Mouse (Mus musculus): ENCODE results near the gene Skiv2l. TPM values are rescaled to one million over a fixed set of nuclear protein-coding genes. Genes with fewer than 3 reads are reported as not detected.
A peak's percentile ranks its signal among the peaks of the same experiment; 100 is the strongest.
"Not testable (repeated sequence)": the region's sequence is repeated elsewhere in the genome, so short reads cannot be mapped to it uniquely, and the experiment has no call there.

Skiv2l gene
- polyA plus RNA-seq, 1 experiment from 2014 or later: 64.7 TPM

GRCm38 (mm10) chr17:34837464-34838324, 12.3 kb downstream of the Skiv2l start:
- H3K4me1 ChIP-seq: peaks cover 26% of the 10 kb centered on the region
- WGBS: 37% methylated on average over 43 of the region's 43 CpGs
- peaks cover 54% of the 10 kb centered on the region for H3K36me3 ChIP-seq
- ATAC-seq (ENCODE audit: low FRiP score, low read depth): 0 out of 2 replicates have a peak, but pooled peaks have one; percentile 7
- peak overlapping the region; percentile 81 for H3K4me3 ChIP-seq
- no peaks in the 10 kb centered on the region for H3K9me3 ChIP-seq
- peak overlapping the region; percentile 100 for H3K4me2 ChIP-seq (replicated peaks)
- H3K27ac ChIP-seq: 0 out of 2 replicates have a peak overlapping the region, but pooled peaks have one; percentile 37
- peak overlapping the region; percentile 75 for H3K9ac ChIP-seq
- H3K27me3 ChIP-seq (replicated peaks): no peaks in the 10 kb centered on the region

DNA sequence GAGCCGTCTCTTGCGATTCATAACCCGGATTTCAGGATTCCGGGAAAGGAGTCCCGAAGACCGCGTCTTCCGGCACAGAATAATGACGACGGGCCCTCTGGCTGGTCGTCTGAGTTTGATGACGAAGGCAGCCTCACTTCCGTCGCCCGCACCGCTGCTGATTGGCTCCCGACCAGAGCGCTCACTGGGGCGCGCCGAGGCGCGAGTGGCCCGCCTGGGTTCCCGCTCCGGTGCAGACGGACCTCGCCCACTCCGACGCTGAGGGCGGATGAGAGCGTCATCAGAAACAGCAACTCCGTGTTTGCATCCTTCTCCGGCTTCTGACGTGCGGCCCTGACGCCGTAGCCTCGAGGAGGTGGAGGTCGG, 13.2 kb downstream of the Skiv2l start, which contains the start of the genes Stk19 and Dxo:
Gene Stk19, minus strand, starts transcription at position 90 of the 366 bp plus-strand sequence.
Gene Dxo, plus strand, starts transcription at position 164 of the 366 bp plus-strand sequence.
- Histone ChIP-seq H3K36me3 (peaks cover 52% of the 10 kb centered on the region), H3K9ac (peak within 1 kb of the TSS; percentile 75), H3K27ac (peak within 1 kb of the TSS; percentile 37; the same call in 1 of the 2 replicates), H3K4me3 (peak within 1 kb of the TSS; percentile 81), H3K9me3 (no peaks in the 10 kb centered on the region), H3K4me2 (replicated peaks) (peak within 1 kb of the TSS; percentile 100), H3K4me1 (peaks cover 26% of the 10 kb centered on the region), H3K27me3 (replicated peaks) (no peaks in the 10 kb centered on the region)
- under 1% methylated on average over 40 of the region's 40 CpGs for WGBS
- peak; percentile 91 for ATAC-seq (ENCODE audit: low FRiP score, low read depth)

DNA sequence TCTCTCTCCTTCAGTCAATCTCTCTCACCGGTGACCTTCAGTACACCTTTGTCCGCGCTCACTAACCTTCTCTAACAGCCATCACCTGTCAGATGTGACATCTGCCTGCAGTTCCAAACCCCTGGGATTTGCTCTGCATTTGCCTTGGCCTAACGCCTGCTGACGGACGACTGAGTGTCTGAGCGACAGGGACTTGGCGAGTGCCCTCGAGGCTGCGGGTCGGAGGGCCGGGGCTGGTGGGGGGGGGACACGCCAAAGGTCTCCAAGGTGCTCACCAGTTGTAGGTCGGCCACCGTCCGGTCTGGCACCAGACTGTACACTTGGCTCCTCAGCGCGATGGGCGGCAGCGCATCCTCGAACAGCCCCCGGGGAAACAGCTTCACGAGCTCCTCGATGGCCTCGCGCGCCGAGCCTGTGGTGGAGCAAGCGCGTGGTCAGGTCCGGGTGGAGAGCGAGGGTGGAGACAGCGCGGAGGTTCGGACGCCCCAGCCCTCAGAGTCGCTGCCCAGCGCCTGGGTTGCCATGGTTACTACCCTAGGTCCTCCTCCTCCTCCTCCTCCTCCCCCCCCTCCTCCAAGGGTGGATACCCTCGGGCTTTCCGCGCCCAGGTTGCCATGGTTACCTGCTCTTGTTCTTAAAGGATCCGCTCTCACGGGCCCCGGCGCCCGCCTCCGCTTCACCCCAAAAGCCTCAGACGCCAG, 13.7 kb downstream of the Skiv2l start:
- WGBS: 4% methylated on average over 48 of the region's 48 CpGs
- peak; percentile 85 for ATAC-seq (ENCODE audit: low FRiP score, low read depth)

DNA sequence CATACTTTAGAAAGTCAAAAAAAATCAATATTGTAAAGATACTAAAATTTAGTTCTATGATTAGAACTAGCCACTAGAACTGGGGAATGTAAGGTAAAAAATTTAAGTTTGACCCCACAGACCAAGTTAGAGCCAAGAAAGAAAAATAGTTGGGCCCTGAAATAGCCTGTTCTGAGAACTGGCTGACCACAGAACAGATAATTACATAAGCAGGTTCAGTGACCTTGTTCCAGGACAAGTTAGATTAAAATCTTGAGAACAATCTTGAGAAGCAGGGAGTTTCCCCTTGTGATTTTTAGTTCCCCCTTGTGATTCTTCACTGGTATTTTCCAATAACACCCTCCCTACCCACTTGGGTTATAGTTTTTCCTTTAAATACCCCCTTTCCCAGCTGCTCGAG, 19.2 kb downstream of the Skiv2l start:
- H3K27me3 ChIP-seq (replicated peaks); ATAC-seq (ENCODE audit: low FRiP score, low read depth); H3K9ac ChIP-seq; H3K4me1 ChIP-seq; H3K4me2 ChIP-seq (replicated peaks); H3K27ac ChIP-seq; H3K4me3 ChIP-seq; H3K9me3 ChIP-seq: not testable (repeated sequence)
- 85% methylated on average over 1 of the region's 1 CpGs for WGBS
- peaks cover 70% of the 10 kb centered on the region for H3K36me3 ChIP-seq

More for the DNA sequence above, 13.7 kb downstream of the Skiv2l start:
- peaks cover 51% of the 10 kb centered on the region for H3K36me3 ChIP-seq
- H3K9ac ChIP-seq: peak overlapping the region; percentile 74
- peaks cover 26% of the 10 kb centered on the region for H3K4me1 ChIP-seq
- H3K9me3 ChIP-seq: no peaks in the 10 kb centered on the region
- peak overlapping the region; percentile 100 for H3K4me2 ChIP-seq (replicated peaks)
- H3K27me3 ChIP-seq (replicated peaks): no peaks in the 10 kb centered on the region
- H3K27ac ChIP-seq: 0 out of 2 replicates have a peak overlapping the region, but pooled peaks have one; percentile 16
- H3K4me3 ChIP-seq: peak overlapping the region; percentile 81

DNA sequence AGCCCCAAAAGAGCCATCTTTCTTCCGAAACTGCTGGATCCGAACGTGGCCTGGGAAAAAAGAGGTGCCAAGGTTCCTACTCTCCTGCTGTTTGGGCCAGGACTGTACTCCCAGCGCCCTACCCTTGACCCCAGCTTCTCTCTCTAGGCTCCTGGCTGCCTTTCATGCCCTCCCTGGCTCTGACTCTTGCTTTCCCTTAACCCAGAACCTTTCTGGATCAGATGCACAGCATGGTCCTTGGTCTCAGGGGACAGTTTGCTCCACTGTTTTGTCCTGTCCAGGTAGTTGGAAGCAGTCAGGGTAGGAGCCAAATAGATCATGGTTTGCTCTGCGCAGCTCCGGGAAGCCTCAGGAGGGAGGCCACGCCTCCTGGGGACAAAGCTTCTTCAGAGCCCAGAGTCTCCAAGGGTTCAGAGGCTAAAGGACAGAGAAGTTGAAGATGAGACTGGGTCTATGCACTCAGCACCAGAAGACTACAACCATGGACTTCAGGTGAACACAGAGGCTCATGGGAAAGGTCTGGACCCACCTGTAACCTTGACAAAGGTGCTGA, 35.1 kb downstream of the Skiv2l start:
- Histone ChIP-seq H3K9ac (no peak overlapping the region), H3K36me3 (no peaks in the 10 kb centered on the region), H3K4me3 (no peak overlapping the region), H3K27ac (no peak overlapping the region), H3K4me2 (replicated peaks) (no peak overlapping the region), H3K27me3 (replicated peaks) (no peaks in the 10 kb centered on the region), H3K4me1 (no peaks in the 10 kb centered on the region), H3K9me3 (no peaks in the 10 kb centered on the region)
- WGBS: 73% methylated on average over 7 of the region's 7 CpGs
- ATAC-seq (ENCODE audit: low FRiP score, low read depth): no peak

- not testable (repeated sequence) for H3K9ac ChIP-seq; H3K36me3 ChIP-seq; ATAC-seq (ENCODE audit: low FRiP score, low read depth); H3K9me3 ChIP-seq; H3K4me1 ChIP-seq; H3K4me3 ChIP-seq; H3K27me3 ChIP-seq (replicated peaks); H3K27ac ChIP-seq; H3K4me2 ChIP-seq (replicated peaks)
- 63% methylated on average over 12 of the region's 12 CpGs for WGBS
These were observed 36.3 kb downstream of the Skiv2l start for GRCm38 (mm10) chr17:34813747-34814146.

DNA sequence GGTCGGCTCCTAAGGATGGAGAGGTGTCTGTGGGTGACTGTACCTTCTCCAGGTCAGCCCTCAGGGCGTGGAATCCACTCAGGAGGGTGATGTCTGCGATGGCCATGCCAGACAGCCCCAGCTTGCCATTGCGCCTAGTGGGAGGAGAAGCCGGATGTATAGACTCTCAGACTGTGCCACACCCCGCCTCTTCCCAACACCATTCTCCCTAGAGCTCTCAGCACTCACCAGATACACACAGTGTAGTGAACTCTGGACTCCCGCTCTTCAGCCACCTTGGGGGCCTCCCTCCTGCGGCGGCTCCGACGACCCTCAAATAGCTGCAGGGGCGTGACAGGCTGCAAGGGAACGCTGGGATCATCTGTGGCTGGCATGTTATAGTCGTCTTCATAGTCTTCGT, 38.7 kb downstream of the Skiv2l start:
- H3K4me3 ChIP-seq: no peak overlapping the region
- H3K4me2 ChIP-seq (replicated peaks): no peak overlapping the region
- no peaks in the 10 kb centered on the region for H3K36me3 ChIP-seq
- H3K9me3 ChIP-seq: no peaks in the 10 kb centered on the region
- no peaks in the 10 kb centered on the region for H3K4me1 ChIP-seq
- WGBS: 72% methylated on average over 15 of the region's 15 CpGs
- H3K27ac ChIP-seq: no peak overlapping the region
- no peak overlapping the region for H3K9ac ChIP-seq
- ATAC-seq (ENCODE audit: low FRiP score, low read depth): no peak
- no peaks in the 10 kb centered on the region for H3K27me3 ChIP-seq (replicated peaks)

- not testable (repeated sequence) for H3K4me1 ChIP-seq; H3K4me2 ChIP-seq (replicated peaks); H3K36me3 ChIP-seq; H3K27me3 ChIP-seq (replicated peaks); H3K27ac ChIP-seq; H3K4me3 ChIP-seq; H3K9ac ChIP-seq; ATAC-seq (ENCODE audit: low FRiP score, low read depth); H3K9me3 ChIP-seq
- 84% methylated on average over 8 of the region's 8 CpGs for WGBS
These were observed 39.2 kb downstream of the Skiv2l start for GRCm38 (mm10) chr17:34810811-34811210.

DNA sequence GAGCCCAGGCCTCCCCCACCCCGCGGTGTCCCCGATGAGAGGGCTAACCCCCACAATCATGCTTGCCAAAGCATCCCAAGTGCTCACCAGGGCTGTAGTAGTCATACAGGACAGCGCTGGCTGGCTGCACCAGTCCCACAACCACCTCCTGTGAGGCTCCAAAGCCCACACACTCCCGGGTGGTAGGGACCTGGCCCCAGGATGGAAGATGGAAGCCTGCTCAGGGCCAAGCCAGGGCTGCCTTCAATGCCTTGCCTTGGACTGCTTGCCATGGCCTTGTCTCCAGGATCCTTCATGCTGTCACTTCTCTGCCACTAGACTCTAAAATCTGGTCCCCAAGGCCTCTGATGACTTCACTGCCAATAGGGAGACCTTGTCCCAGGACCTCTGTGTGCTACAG, 39.6 kb downstream of the Skiv2l start:
- not testable (repeated sequence) for H3K36me3 ChIP-seq; H3K4me3 ChIP-seq; ATAC-seq (ENCODE audit: low FRiP score, low read depth); H3K27me3 ChIP-seq (replicated peaks); H3K9me3 ChIP-seq; H3K9ac ChIP-seq; H3K4me2 ChIP-seq (replicated peaks); H3K4me1 ChIP-seq; H3K27ac ChIP-seq
- 85% methylated on average over 5 of the region's 5 CpGs for WGBS

DNA sequence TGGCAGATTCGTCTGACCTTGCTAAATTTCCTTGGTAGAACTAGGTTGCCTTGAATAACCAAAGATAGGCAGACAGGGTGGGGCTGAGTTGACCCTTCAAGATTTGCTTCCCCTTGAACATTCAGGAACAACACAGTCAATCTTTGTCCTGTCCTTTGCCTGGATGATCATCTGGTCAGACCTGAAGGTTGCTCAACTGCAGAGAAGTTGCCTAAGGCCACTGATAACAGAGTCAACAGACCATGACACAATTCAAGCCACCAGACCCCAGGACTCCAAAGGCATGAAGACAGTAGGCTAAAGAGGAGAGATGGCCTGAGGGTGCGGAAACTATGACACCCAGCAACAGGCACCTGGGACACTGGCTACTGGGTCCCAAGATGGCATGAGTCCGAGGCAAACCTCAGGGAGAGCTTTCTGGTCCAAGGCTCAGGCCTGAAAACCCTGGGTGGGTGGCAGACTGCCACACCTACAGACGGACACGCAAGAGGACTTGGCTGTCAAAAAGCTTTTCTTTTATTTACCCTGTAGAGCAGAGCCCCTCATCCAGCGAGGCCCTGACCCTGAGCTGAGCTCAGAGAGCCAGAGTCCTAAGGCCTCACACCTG, 41.3 kb downstream of the Skiv2l start:
- ATAC-seq (ENCODE audit: low FRiP score, low read depth): no peak
- no peak overlapping the region for H3K27ac ChIP-seq
- WGBS: 84% methylated on average over 6 of the region's 6 CpGs
- H3K27me3 ChIP-seq (replicated peaks): no peaks in the 10 kb centered on the region
- H3K9me3 ChIP-seq: peaks cover 7% of the 10 kb centered on the region
- no peak overlapping the region for H3K9ac ChIP-seq
- no peak overlapping the region for H3K4me2 ChIP-seq (replicated peaks)
- no peak overlapping the region for H3K4me3 ChIP-seq
- H3K4me1 ChIP-seq: no peaks in the 10 kb centered on the region
- no peaks in the 10 kb centered on the region for H3K36me3 ChIP-seq

- no peaks in the 10 kb centered on the region for H3K4me1 ChIP-seq
- H3K4me3 ChIP-seq: no peak overlapping the region
- H3K27me3 ChIP-seq (replicated peaks): no peaks in the 10 kb centered on the region
- no peak overlapping the region for H3K4me2 ChIP-seq (replicated peaks)
- no peak overlapping the region for H3K27ac ChIP-seq
- ATAC-seq (ENCODE audit: low FRiP score, low read depth): no peak
- peaks cover 7% of the 10 kb centered on the region for H3K9me3 ChIP-seq
- H3K36me3 ChIP-seq: no peaks in the 10 kb centered on the region
- H3K9ac ChIP-seq: no peak overlapping the region
- 67% methylated on average over 3 of the region's 3 CpGs for WGBS
These were observed 42.8 kb downstream of the Skiv2l start for GRCm38 (mm10) chr17:34807176-34807575.
